Mouse (Mus musculus): ENCODE measurements around the gene Scgb1b12. TPM values are rescaled to one million over a fixed set of nuclear protein-coding genes. Genes with fewer than 3 reads are reported as not detected.
"Not testable (repeated sequence)": the region's sequence is repeated elsewhere in the genome, so short reads cannot be mapped to it uniquely, and the experiment has no call there.

Scgb1b12 gene
- total RNA-seq (2022) = not detected

DNA sequence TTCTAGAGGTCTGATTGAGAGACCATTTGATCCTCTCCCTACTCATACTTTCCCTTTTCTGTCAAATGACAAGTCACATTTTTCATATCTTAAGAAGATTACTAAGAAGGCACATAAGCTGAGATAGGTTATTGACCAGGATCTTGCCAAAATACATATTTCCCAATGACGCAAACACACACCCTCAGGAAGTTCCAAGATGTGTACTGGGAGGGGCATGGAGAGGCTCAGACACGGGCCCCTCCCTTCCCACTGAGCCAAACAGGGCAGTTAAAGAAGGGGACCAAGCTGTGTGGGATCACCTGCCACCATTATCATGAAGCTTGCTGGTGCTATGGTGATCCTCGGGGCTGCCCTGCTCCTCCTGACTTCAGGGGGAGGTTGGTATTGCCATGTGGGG, at the start of gene Scgb1b12:
TSS of gene Scgb1b12 (plus strand) at position 301 of the 400 bp plus-strand sequence.
- not testable (repeated sequence) for DNase-seq

DNA sequence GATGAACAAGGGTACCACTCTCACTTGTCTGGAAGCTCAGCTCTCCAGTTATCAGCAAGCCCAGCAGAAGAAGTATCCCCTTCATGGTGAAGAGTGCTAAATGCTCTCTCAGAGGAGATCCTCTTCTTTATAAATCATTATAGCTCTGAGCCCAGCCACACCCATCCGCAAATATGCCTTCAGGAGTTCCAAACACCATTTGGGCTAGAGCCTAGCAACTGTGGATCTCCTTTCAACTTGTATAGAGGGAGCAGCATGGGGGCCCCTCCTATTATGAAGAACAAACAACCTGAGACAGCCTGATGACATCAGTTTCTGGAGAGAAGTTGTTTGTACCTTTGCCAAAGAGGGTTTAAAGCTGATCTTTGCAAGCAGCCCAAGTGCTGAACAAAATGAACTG, 6.8 kb upstream of the Scgb1b12 start, which contains the start of gene Scgb2b12:
TSS of gene Scgb2b12 (minus strand) at position 101 of the 400 bp plus-strand sequence.
- not testable (repeated sequence) for DNase-seq

Other genes starting within 250 kb of the Scgb1b12 start
- gene Scgb1b10, start 233.3 kb upstream of the Scgb1b12 start, total RNA-seq (2022) = not detected
- not detected for gene Scgb2b11, start 123.0 kb upstream of the Scgb1b12 start, total RNA-seq (2022)
- not detected for gene Scgb1b11, start 111.3 kb upstream of the Scgb1b12 start, total RNA-seq (2022)
- not detected for gene Scgb2b12, start 6.9 kb upstream of the Scgb1b12 start, total RNA-seq (2022)
- not detected for gene Scgb1b29, start 107.4 kb downstream of the Scgb1b12 start, total RNA-seq (2022)